Mouse (Mus musculus) kidney, postnatal 4 days (tissue): ENCODE results near the gene Olfr1034.
"Not testable (repeated sequence)": the region's sequence is repeated elsewhere in the genome, so short reads cannot be mapped to it uniquely, and the experiment has no call there.

Source experiments
- DNase-seq, 2 experiments: peaks; one replicate each; pipeline ENCODE4 v3.0.0; 2021; ENCODE audit warnings: mixed read lengths in 2 of 2

Gene Olfr1034

GRCm38 (mm10) chr2:86045561-86045960, at the start of gene Olfr1034:
TSS of gene Olfr1034 (plus strand) at chr2:86045861.
- no peak for DNase-seq

DNA sequence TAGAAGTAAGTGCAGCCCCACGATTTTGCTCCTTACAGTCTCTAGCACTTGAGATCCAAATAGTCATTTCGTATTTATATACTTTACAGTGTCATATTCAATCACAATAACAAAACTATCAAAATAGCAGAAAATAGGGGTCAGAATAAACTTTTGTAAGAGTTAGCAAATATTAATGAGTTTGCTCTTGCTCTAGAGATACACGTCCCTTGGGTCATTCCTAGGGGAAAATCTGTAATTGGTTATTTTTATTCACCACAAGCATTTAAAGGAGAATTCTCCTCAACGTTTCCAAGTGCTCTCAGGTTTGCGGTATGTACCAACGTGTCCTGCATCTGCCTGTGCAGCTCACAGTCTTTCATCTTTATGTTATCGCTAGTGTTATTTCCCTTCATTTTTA, 40.4 kb upstream of the Olfr1034 start, which contains the start of gene Olfr1032:
TSS of gene Olfr1032 (plus strand) at position 301 of the 400 bp plus-strand sequence.
- DNase-seq, result no peak

- peak; percentile 8 to 46 for DNase-seq
Measured at GRCm38 (mm10) chr2:86020406-86020805, 25.3 kb upstream of the Olfr1034 start, which contains the start of gene Olfr1033. TSS of gene Olfr1033 (plus strand) at chr2:86020633.

DNA sequence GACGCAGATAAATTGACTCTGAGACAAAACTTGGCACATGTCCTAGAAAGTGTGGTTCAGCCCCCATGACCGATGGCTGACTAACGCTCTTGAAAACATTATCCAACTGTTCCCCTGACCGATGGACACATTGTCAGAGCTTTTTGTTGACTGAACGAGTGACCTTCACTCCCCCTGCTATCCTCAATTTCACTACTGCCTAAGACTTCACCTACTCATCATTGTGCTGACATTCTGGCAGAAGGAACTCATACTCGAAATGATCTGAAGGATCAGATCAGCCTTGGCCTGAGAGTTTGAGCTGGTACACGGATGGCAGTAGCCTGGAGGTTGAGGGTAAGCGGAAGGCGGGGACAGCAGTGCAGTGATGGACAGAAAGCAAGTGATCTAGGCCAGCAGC, 24.1 kb upstream of the Olfr1034 start:
- DNase-seq, result not testable (repeated sequence)

- not testable (repeated sequence) for DNase-seq
Measured at GRCm38 (mm10) chr2:86050777-86051176, 5.1 kb downstream of the Olfr1034 start.

GRCm38 (mm10) chr2:86063766-86064165, 18.1 kb downstream of the Olfr1034 start:
- not testable (repeated sequence) for DNase-seq

DNA sequence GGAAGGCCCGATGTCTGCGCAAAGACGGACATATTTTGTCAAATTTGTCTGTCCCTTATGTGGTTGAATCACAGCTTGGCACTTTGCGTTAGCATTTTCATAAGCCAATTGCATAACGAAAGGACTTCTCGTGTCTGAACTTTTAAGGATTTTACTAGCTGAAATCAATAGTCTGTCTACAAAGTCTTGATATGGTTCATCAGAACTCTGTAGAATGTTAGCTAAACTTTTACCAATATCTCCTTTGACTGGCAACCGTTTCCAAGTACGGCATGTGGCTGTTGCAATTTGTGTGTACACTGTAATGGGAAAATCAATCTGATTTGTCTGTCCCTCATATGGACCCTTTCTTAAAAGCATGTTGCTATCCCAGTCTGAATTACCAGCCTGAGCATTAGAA, 24.5 kb downstream of the Olfr1034 start:
- DNase-seq, result no peak

- DNase-seq, result not testable (repeated sequence)
Measured at GRCm38 (mm10) chr2:86073692-86074091, 28.0 kb downstream of the Olfr1034 start, which contains the start of gene Olfr1036. TSS of gene Olfr1036 (plus strand) at chr2:86073992.

- DNase-seq, result not testable (repeated sequence)
Measured at GRCm38 (mm10) chr2:86080478-86080877, 34.8 kb downstream of the Olfr1034 start.

GRCm38 (mm10) chr2:86087285-86087684, 41.6 kb downstream of the Olfr1034 start, which contains the start of gene Olfr1037:
TSS of gene Olfr1037 (minus strand) at chr2:86087385.
- DNase-seq, result no peak
